Mouse (Mus musculus): ENCODE measurements at regions not wholly inside any gene's neighbourhood (a gene's known extent, or its start where the extent isn't known, plus 50 kb on each side); places are given as distances from the start of the nearest gene placed in this dataset.

- TF ChIP-seq ZNF384 (IDR thresholded peaks at IDR 0.05; ENCODE audit: low read depth, low read length) (no peak), CHD2 (IDR thresholded peaks at IDR 0.05; ENCODE audit: low read depth, low read length) (no peak)
These were observed 528.9 kb upstream of the Dppa4 start for GRCm38 (mm10) chr16:47754671-47755070.
